ENCODE assay signal across 21 mouse cellular contexts in genomic region chr4:101236797-101237196, GRCm38 (mm10). TPM values are rescaled to one million over a fixed set of nuclear protein-coding genes. Genes with fewer than 3 reads are reported as not detected.
DNase-seq lines count a peak whose midpoint lies in the region; ATAC-seq lines count a peak whose summit lies in the region.
"Had no signal": no experiment of that assay in that cellular context is flagged by ENCODE, and none has a peak within 500 bp of the region (broad histone marks: within the 10 kb centered on the region; RNA-seq: fewer than 3 reads in every experiment).

No protein-coding gene starts in this region.

- H3K9ac ChIP-seq in intestine, embryonic 14.5 days (ENCODE audit: low read length), result no peak overlapping the region
- H3K9ac ChIP-seq in intestine, embryonic 15.5 days, result no peak overlapping the region
- H3K9ac ChIP-seq: forebrain, embryonic 12.5 days; limb, embryonic 13.5 days; lung, embryonic 15.5 days; neural tube, embryonic 12.5 days had no signal

- no peaks in the 10 kb centered on the region for H3K36me3 ChIP-seq in intestine, embryonic 14.5 days (ENCODE audit: control insufficient read depth, insufficient read depth, low read length)
- no peaks in the 10 kb centered on the region for H3K36me3 ChIP-seq in intestine, embryonic 15.5 days
- H3K36me3 ChIP-seq: embryonic facial prominence, embryonic 10.5 days; forebrain, embryonic 12.5 days; hindbrain, embryonic 10.5 days; limb, embryonic 13.5 days; lung, embryonic 15.5 days; neural tube, embryonic 12.5 days had no signal

- no peaks in the 10 kb centered on the region for H3K27me3 ChIP-seq in intestine, embryonic 14.5 days (replicated peaks; ENCODE audit: control insufficient read depth, insufficient read depth, low read length)
- no peaks in the 10 kb centered on the region for H3K27me3 ChIP-seq in intestine, embryonic 15.5 days (replicated peaks)
- H3K27me3 ChIP-seq: forebrain, embryonic 12.5 days; limb, embryonic 13.5 days; lung, embryonic 15.5 days; neural tube, embryonic 12.5 days had no signal

- H3K9me3 ChIP-seq in intestine, embryonic 14.5 days (ENCODE audit: control insufficient read depth, low read length), result no peaks in the 10 kb centered on the region
- no peaks in the 10 kb centered on the region for H3K9me3 ChIP-seq in intestine, embryonic 15.5 days
- H3K9me3 ChIP-seq: embryonic facial prominence, embryonic 10.5 days; forebrain, embryonic 12.5 days; hindbrain, embryonic 10.5 days; limb, embryonic 13.5 days; lung, embryonic 15.5 days; neural tube, embryonic 12.5 days had no signal

- no peak overlapping the region for H3K27ac ChIP-seq in intestine, embryonic 14.5 days (ENCODE audit: low read depth)
- H3K27ac ChIP-seq in intestine, embryonic 15.5 days, result no peak overlapping the region
- H3K27ac ChIP-seq: embryonic facial prominence, embryonic 10.5 days; forebrain, embryonic 12.5 days; hindbrain, embryonic 10.5 days; hindbrain, postnatal 0 days; kidney, postnatal 0 days; limb, embryonic 13.5 days; lung, embryonic 15.5 days; neural tube, embryonic 12.5 days had no signal

- H3K4me2 ChIP-seq in intestine, embryonic 14.5 days (ENCODE audit: low read length), result no peak overlapping the region
- no peak overlapping the region for H3K4me2 ChIP-seq in intestine, embryonic 15.5 days (replicated peaks)
- H3K4me2 ChIP-seq: forebrain, embryonic 12.5 days; limb, embryonic 13.5 days; lung, embryonic 15.5 days; midbrain, embryonic 11.5 days; neural tube, embryonic 12.5 days had no signal

- 85% methylated on average over 6 of the region's 6 CpGs for WGBS in intestine, embryonic 14.5 days
- 78% methylated on average over 6 of the region's 6 CpGs for WGBS in intestine, embryonic 15.5 days

- no peak for ATAC-seq in intestine, embryonic 14.5 days (replicated peaks; ENCODE audit: low FRiP score, low TSS enrichment, low read depth)
- ATAC-seq in intestine, embryonic 15.5 days, result no peak
- ATAC-seq: hindbrain, postnatal 0 days had no signal

- DNase-seq in heart, adult 11 months, result peak; percentile 89
- DNase-seq in heart, postnatal 25 days (ENCODE audit: low spot score), result no peak
- peak; percentile 18 for DNase-seq in intestine, embryonic 14.5 days (ENCODE audit: low spot score)
- DNase-seq in gastrocnemius, adult 8-10 months (ENCODE audit: low spot score in 2 of 2), result peak; percentile 69 to 72
- DNase-seq in skeletal muscle tissue, adult 2 months (ENCODE audit: low read depth, low spot score), result peak; percentile 95
- no peak for DNase-seq in cerebellum, adult 11-12 months
- DNase-seq: adrenal gland, adult 2 months; cerebellum, adult 8-10 months; kidney, adult 18-20 months; lung, postnatal 4 days; thymus, postnatal 14 days had no signal

- H3K4me1 ChIP-seq in intestine, embryonic 14.5 days (replicated peaks; ENCODE audit: control insufficient read depth, insufficient read depth, low read length), result peaks cover 14% of the 10 kb centered on the region; the same call in 1 of the 2 replicates
- H3K4me1 ChIP-seq in intestine, embryonic 15.5 days (replicated peaks), result peaks cover 9% of the 10 kb centered on the region
- H3K4me1 ChIP-seq: forebrain, embryonic 12.5 days; neural tube, embryonic 12.5 days had no signal

- H3K4me3 ChIP-seq in intestine, embryonic 14.5 days (ENCODE audit: low read depth, low read length), result no peak overlapping the region
- no peak overlapping the region for H3K4me3 ChIP-seq in intestine, embryonic 15.5 days (replicated peaks)
- H3K4me3 ChIP-seq: embryonic facial prominence, embryonic 10.5 days; forebrain, embryonic 12.5 days; hindbrain, embryonic 10.5 days; limb, embryonic 13.5 days; lung, embryonic 15.5 days; neural tube, embryonic 12.5 days had no signal

- intact Hi-C loops in heart, postnatal 25 days (cut with DNase I), result no loop called here

RNA-seq across cellular contexts. Expression of gene Jak1, which starts 28.3 kb away (rescaled TPM):
- 10 to 100 TPM; 82.4 to 86.7 TPM for total RNA-seq in heart, postnatal 25 days (2021)
- 83.2 and 91.9 TPM in 2 replicates for polyA plus RNA-seq in intestine, embryonic 14.5 days (2014; fragmentation: Nextera tagmentation; extraction: Ambion mirVana)
- 71.1 and 76.5 TPM in 2 replicates for polyA plus RNA-seq in intestine, embryonic 15.5 days (2015; fragmentation: Nextera tagmentation; extraction: Ambion mirVana)
- 100 to 1,000 TPM in 3 of 4 experiments, 10 to 100 TPM in 1; 92.6 to 112 (median 104) TPM for total RNA-seq in gastrocnemius, adult 8-10 months (2022)

Comparison
In these comparisons a context has a peak if more than half of its experiments do, and no peak if none do; other contexts are left out.
1. DNase-seq: peak in heart, adult 11 months (single experiment), intestine, embryonic 14.5 days (single experiment), gastrocnemius, adult 8-10 months (2 of 2) and skeletal muscle tissue, adult 2 months (single experiment); none in heart, postnatal 25 days (single experiment) and cerebellum, adult 11-12 months (single experiment).